Mouse (Mus musculus) adrenal gland, adult 8-10 months (tissue): ENCODE results near the gene Haspin. TPM values are rescaled to one million over a fixed set of nuclear protein-coding genes. Genes with fewer than 3 reads are reported as not detected.
A peak's percentile ranks its signal among the peaks of the same experiment; 100 is the strongest.
"Not testable (repeated sequence)": the region's sequence is repeated elsewhere in the genome, so short reads cannot be mapped to it uniquely, and the experiment has no call there.

Source experiments
- DNase-seq: peaks from one replicate; pipeline ENCODE4 v3.0.0; 2022
- total RNA-seq, 4 experiments: library from RNA; stranded (reverse); gene quantifications; 2 replicates each; pipeline ENCODE4 v1.2.4; 2022

The Haspin gene
- total RNA-seq, 4 experiments from 2014 or later, result 0.26 to 0.71 (median 0.49) TPM

- DNase-seq, result peak; percentile 12
Observed at GRCm38 (mm10) chr11:73144261-73144681, 6.2 kb upstream of the Haspin start.

- no peak for DNase-seq
Observed at GRCm38 (mm10) chr11:73137116-73137515, 978 bp downstream of the Haspin start.

GRCm38 (mm10) chr11:73136587-73136986, 1.5 kb downstream of the Haspin start:
- DNase-seq, result no peak

GRCm38 (mm10) chr11:73134222-73134621, 3.9 kb downstream of the Haspin start:
- no peak for DNase-seq

GRCm38 (mm10) chr11:73132999-73133398, 5.1 kb downstream of the Haspin start:
- DNase-seq, result no peak

GRCm38 (mm10) chr11:73131020-73131419, 7.1 kb downstream of the Haspin start:
- DNase-seq, result no peak

GRCm38 (mm10) chr11:73126495-73126894, 11.6 kb downstream of the Haspin start:
- no peak for DNase-seq

GRCm38 (mm10) chr11:73111414-73111813, 26.7 kb downstream of the Haspin start:
- DNase-seq, result no peak

GRCm38 (mm10) chr11:73109941-73110340, 28.2 kb downstream of the Haspin start:
- DNase-seq, result no peak

GRCm38 (mm10) chr11:73108898-73109625, 29.0 kb downstream of the Haspin start:
- DNase-seq, result no peak

GRCm38 (mm10) chr11:73108195-73108897, 29.7 kb downstream of the Haspin start:
- no peak for DNase-seq

GRCm38 (mm10) chr11:73107358-73107757, 30.7 kb downstream of the Haspin start:
- not testable (repeated sequence) for DNase-seq

GRCm38 (mm10) chr11:73105246-73105645, 32.8 kb downstream of the Haspin start:
- no peak for DNase-seq

GRCm38 (mm10) chr11:73101308-73101707, 36.8 kb downstream of the Haspin start:
- DNase-seq, result no peak

- no peak for DNase-seq
Observed at GRCm38 (mm10) chr11:73099976-73100750, 37.9 kb downstream of the Haspin start.

GRCm38 (mm10) chr11:73098860-73099259, 39.2 kb downstream of the Haspin start:
- no peak for DNase-seq

- no peak for DNase-seq
Observed at GRCm38 (mm10) chr11:73094231-73094995, 43.7 kb downstream of the Haspin start.

GRCm38 (mm10) chr11:73092877-73093276, 45.2 kb downstream of the Haspin start:
- no peak for DNase-seq

- no peak for DNase-seq
Observed at GRCm38 (mm10) chr11:73092057-73092456, 46.0 kb downstream of the Haspin start.

GRCm38 (mm10) chr11:73090826-73091225, 47.3 kb downstream of the Haspin start:
- no peak for DNase-seq

- no peak for DNase-seq
Observed at GRCm38 (mm10) chr11:73090283-73090682, 47.8 kb downstream of the Haspin start, which contains the start of gene Itgae. Gene Itgae, plus strand, starts transcription at chr11:73090583.
